Mouse (Mus musculus): ENCODE measurements around the gene Gm49601.

Gene Gm49601

DNA sequence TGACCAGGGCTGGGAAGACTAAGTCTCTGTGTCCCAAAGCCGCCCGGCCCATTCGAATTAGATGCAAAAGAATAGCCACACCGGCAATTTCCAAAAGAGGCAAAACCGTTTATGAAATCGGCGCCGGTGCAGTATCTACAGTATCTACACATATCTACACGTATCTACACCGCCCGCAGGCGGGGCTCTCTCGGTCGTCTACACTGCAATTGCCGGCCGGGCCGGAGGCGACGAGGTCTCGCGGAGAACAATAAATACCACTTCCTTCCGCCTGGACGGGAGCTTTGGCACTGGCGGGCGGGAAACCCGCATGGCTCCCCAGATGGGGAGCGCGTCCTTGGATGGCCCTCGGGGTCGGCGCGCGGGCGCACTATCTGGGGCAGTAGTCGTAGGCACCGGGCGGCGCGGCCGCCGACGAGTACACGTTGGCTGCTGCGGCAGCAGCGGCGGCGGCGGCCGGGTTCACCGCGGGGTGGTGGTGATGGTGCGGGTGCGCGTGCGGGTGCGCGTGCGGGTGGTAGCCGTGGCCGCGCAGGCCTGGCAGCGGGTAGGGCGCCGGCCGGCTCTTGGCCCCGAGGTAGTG is 44.5 kb downstream of the Gm49601 start:
- peak in 1 of 2 experiments; percentile 38 for DNase-seq

DNA sequence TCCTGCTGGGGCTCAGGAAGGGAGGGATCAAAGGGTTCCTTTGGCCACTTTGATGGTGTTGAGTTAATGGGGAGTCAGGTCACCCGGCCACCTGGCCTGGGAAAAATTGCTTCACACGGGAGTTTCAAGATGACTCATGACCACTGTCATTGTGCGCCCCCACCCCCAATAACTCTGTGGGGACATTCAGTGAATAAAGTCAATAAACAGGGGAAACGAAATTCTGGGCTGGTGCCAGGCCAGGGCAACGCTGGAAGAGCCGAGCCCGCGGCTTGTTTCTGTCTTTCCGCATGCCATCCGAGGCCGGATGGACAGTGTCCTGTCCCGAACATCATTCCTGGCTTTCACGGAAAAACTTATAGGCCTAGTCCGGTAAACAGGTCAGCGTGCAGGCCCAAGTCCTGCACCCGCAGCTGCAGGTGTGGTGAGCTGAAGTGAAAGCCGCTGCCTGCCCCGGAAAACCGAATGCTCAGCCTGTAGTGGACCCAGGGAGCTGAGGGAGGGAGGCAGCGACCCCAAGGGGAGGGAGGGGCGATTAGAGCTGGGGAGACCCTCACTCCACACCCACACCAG is 45.1 kb downstream of the Gm49601 start:
- DNase-seq: peak in 1 of 2 experiments; percentile 25

DNA sequence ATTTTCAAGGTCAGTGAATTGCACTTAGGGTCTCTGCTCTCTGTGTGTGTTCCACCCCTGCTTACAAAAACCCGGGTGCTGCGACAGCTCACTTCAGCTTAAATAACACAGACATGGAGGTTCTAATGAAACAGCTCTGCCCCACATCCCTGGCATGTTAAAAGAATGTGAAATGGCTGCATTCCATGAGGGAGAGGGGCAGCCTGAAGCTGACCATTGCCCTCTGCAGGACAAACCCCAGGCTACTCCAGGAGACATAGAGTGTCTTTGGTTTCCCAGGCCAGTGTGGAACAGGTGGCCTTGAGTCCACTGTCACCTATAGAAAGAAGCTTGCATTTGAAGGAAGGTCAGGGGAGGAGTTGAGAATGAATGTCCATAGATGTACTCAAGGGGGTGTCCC is 45.8 kb downstream of the Gm49601 start:
- DNase-seq: no peak

DNA sequence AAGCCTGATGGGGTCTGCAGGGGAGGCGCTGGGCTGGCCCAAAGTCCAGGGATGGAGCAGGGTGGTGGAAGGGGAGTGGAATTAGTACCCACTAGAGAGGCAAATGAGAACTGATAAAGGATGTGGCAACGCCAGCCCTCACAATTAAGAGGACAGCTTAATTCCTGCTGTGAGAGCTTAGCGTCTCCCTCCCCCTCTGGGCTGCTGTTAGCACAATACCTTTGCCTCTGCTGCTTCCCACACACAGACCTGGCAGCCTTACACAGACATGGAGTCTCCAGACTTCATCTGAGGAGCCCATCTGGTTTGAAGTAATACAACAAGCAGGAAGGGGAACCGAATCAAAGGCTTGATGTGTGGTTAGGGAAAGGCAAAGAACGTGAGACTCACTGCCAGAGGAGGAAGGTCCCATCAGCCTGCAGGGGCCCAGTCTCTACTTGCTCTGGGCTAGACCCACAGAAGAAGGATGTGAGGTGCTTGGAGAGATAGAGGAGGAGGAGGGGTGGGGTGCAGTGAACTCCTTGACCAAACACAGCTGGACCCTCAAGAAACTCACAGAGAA is 48.5 kb downstream of the Gm49601 start:
- no peak for DNase-seq

DNA sequence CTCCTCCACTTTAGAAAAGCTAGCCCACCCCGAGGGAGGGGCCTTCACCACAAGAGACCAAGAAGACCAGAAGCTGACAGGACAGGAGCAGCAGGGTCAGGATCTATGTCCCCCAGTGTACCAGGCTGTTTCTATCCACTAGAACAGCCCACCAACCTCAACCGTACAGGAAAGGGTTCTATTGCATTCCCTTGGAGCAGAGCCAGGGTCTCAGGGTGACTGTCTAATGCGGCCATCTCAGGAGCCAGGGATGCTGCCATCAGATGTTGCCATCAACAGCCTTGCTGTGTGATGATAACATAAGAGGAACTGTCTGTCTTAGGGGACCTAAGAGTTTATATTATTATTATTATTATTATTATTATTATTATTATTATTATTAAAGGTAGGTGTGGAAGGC is 49.2 kb downstream of the Gm49601 start:
- no peak for DNase-seq

DNA sequence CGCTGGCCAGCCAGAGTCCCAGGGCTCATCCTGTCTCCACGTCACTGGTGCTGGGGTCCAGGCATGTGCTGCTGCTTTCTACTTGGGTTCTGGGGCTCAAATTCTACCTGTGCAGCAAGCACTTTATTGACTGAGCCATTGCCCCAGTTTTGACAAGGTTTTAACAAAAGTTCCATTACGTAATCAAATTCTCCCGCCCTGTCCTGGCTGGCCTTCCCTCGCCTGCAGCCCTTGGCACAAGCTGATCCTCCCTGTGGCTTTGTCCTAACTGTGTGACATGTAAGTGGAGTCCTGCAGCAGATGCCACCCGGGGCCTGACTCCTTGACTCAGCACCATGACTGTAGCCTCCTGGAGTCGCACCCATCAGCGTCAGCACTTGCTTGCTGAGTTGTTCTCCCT is 52.0 kb downstream of the Gm49601 start:
- no peak for DNase-seq

Data from kidney, postnatal 36 days (tissue).